Mouse (Mus musculus) liver, embryonic 15.5 days (tissue): ENCODE measurements around the gene Slc4a4. TPM values are rescaled to one million over a fixed set of nuclear protein-coding genes. Genes with fewer than 3 reads are reported as not detected.

ENCODE experiments used
- ATAC-seq: fragments of 200-750 bp; cut with Nextera tagmentation; 2 replicates; pipeline ENCODE4 v1.8.0; 2017; ENCODE audit warnings: moderate number of reproducible peaks, mild to moderate bottlenecking, moderate library complexity; ENCODE audit not compliant: insufficient read depth
- H3K27ac ChIP-seq: fragments of 300-500 bp; sonication (generic); replicated peaks from 2 replicates; pipeline ENCODE4 v1.5.1; 2015; ENCODE audit warnings: mild to moderate bottlenecking, inconsistent platforms
- H3K27me3 ChIP-seq: fragments of 300-500 bp; sonication (generic); 2 replicates; pipeline ENCODE4 v1.6.1; 2015; ENCODE audit warnings: mild to moderate bottlenecking, inconsistent platforms
- H3K36me3 ChIP-seq: fragments of 300-500 bp; sonication (generic); replicated peaks from 2 replicates; pipeline ENCODE4 v1.6.1; 2015; ENCODE audit warnings: moderate library complexity, mild to moderate bottlenecking, inconsistent platforms
- H3K4me1 ChIP-seq: fragments of 300-500 bp; sonication (generic); replicated peaks from 2 replicates; pipeline ENCODE4 v1.6.1; 2015; ENCODE audit warnings: inconsistent platforms
- H3K4me2 ChIP-seq: fragments of 300-500 bp; sonication (generic); 2 replicates; pipeline ENCODE4 v1.6.1; 2015; ENCODE audit warnings: moderate library complexity, mild to moderate bottlenecking, inconsistent platforms
- H3K4me3 ChIP-seq: fragments of 300-500 bp; sonication (generic); replicated peaks from 2 replicates; pipeline ENCODE4 v1.5.1; 2015; ENCODE audit warnings: mild to moderate bottlenecking, inconsistent platforms
- H3K9ac ChIP-seq: fragments of 300-500 bp; sonication (generic); 2 replicates; pipeline ENCODE4 v1.6.1; 2015; ENCODE audit warnings: moderate library complexity, mild to moderate bottlenecking, inconsistent platforms
- H3K9me3 ChIP-seq: fragments of 300-500 bp; sonication (generic); replicated peaks from 2 replicates; pipeline ENCODE4 v1.6.1; 2016; ENCODE audit warnings: inconsistent platforms
- WGBS: fragments of 180-500 bp; shearing (Covaris S2); methylation state at CpG from one replicate; pipeline ENCODE4 v1.1.7; 2015; ENCODE audit warnings: mixed read lengths; ENCODE audit not compliant: insufficient replicate concordance; 5-methylcytosine and 5-hydroxymethylcytosine counted together
- polyA plus RNA-seq: library from polyadenylated mRNA; unstranded; fragments of >200 nt; fragmentation: Nextera tagmentation; extraction: Ambion mirVana; gene quantifications from 2 replicates; pipeline ENCODE4 v1.2.1, GENCODE M21; 2015

Gene Slc4a4
- polyA plus RNA-seq, 1 experiment from 2014 or later = 0.62 TPM

GRCm38 (mm10) chr5:88916501-88916971 is 29.9 kb downstream of the Slc4a4 start:
- no peak overlapping the region for H3K4me3 ChIP-seq
- H3K4me2 ChIP-seq = no peak overlapping the region
- no peaks in the 10 kb centered on the region for H3K9me3 ChIP-seq
- no peaks in the 10 kb centered on the region for H3K27me3 ChIP-seq
- ATAC-seq = no peak
- no peaks in the 10 kb centered on the region; the same call in 1 of the 2 replicates for H3K4me1 ChIP-seq
- WGBS = 54% methylated on average over 9 of the region's 9 CpGs
- H3K27ac ChIP-seq = no peak overlapping the region
- no peak overlapping the region for H3K9ac ChIP-seq
- H3K36me3 ChIP-seq = no peaks in the 10 kb centered on the region

- no peak for ATAC-seq
- H3K27ac ChIP-seq = no peak overlapping the region
- no peaks in the 10 kb centered on the region; the same call in 1 of the 2 replicates for H3K4me1 ChIP-seq
- no peak overlapping the region for H3K4me2 ChIP-seq
- H3K36me3 ChIP-seq = no peaks in the 10 kb centered on the region
- H3K9ac ChIP-seq = no peak overlapping the region
- no peak overlapping the region for H3K4me3 ChIP-seq
- H3K9me3 ChIP-seq = no peaks in the 10 kb centered on the region
- no peaks in the 10 kb centered on the region for H3K27me3 ChIP-seq
- WGBS = 61% methylated on average over 3 of the region's 3 CpGs
Observed at GRCm38 (mm10) chr5:88917221-88917620, 30.6 kb downstream of the Slc4a4 start.

GRCm38 (mm10) chr5:88917630-88918029 is 31.0 kb downstream of the Slc4a4 start:
- no peak overlapping the region for H3K4me2 ChIP-seq
- no peaks in the 10 kb centered on the region for H3K27me3 ChIP-seq
- ATAC-seq = no peak
- no peak overlapping the region for H3K9ac ChIP-seq
- H3K9me3 ChIP-seq = no peaks in the 10 kb centered on the region
- H3K4me3 ChIP-seq = no peak overlapping the region
- no peaks in the 10 kb centered on the region; the same call in 1 of the 2 replicates for H3K4me1 ChIP-seq
- H3K27ac ChIP-seq = no peak overlapping the region
- no peaks in the 10 kb centered on the region for H3K36me3 ChIP-seq
- 62% methylated on average over 10 of the region's 10 CpGs for WGBS

GRCm38 (mm10) chr5:88918538-88918937 is 31.9 kb downstream of the Slc4a4 start:
- no peaks in the 10 kb centered on the region for H3K27me3 ChIP-seq
- H3K9me3 ChIP-seq = no peaks in the 10 kb centered on the region
- no peak overlapping the region for H3K9ac ChIP-seq
- no peaks in the 10 kb centered on the region for H3K36me3 ChIP-seq
- no peak overlapping the region for H3K4me2 ChIP-seq
- WGBS = 76% methylated on average over 9 of the region's 9 CpGs
- ATAC-seq = no peak
- H3K27ac ChIP-seq = no peak overlapping the region
- H3K4me1 ChIP-seq = no peaks in the 10 kb centered on the region; the same call in 1 of the 2 replicates
- H3K4me3 ChIP-seq = no peak overlapping the region

GRCm38 (mm10) chr5:88925576-88925975 is 39.0 kb downstream of the Slc4a4 start:
- H3K4me2 ChIP-seq = no peak overlapping the region
- no peaks in the 10 kb centered on the region for H3K4me1 ChIP-seq
- no peak overlapping the region for H3K9ac ChIP-seq
- H3K9me3 ChIP-seq = no peaks in the 10 kb centered on the region
- 77% methylated on average over 5 of the region's 5 CpGs for WGBS
- H3K4me3 ChIP-seq = no peak overlapping the region
- no peaks in the 10 kb centered on the region for H3K27me3 ChIP-seq
- H3K27ac ChIP-seq = no peak overlapping the region
- ATAC-seq = no peak
- no peaks in the 10 kb centered on the region for H3K36me3 ChIP-seq

GRCm38 (mm10) chr5:88928201-88928916 is 41.7 kb downstream of the Slc4a4 start:
- H3K4me1 ChIP-seq = no peaks in the 10 kb centered on the region
- WGBS = 30% methylated on average over 13 of the region's 13 CpGs
- H3K27ac ChIP-seq = no peak overlapping the region
- no peak overlapping the region for H3K4me3 ChIP-seq
- no peak for ATAC-seq
- H3K9me3 ChIP-seq = no peaks in the 10 kb centered on the region
- H3K36me3 ChIP-seq = no peaks in the 10 kb centered on the region
- H3K9ac ChIP-seq = no peak overlapping the region
- no peak overlapping the region for H3K4me2 ChIP-seq
- no peaks in the 10 kb centered on the region for H3K27me3 ChIP-seq

- 0 out of 2 replicates have a peak, but pooled peaks have one; percentile 34 for ATAC-seq
- no peak overlapping the region for H3K4me3 ChIP-seq
- H3K9ac ChIP-seq = no peak overlapping the region
- H3K4me1 ChIP-seq = no peaks in the 10 kb centered on the region
- H3K9me3 ChIP-seq = no peaks in the 10 kb centered on the region
- no peaks in the 10 kb centered on the region for H3K27me3 ChIP-seq
- H3K4me2 ChIP-seq = no peak overlapping the region
- H3K27ac ChIP-seq = no peak overlapping the region
- H3K36me3 ChIP-seq = no peaks in the 10 kb centered on the region
- WGBS = 65% methylated on average over 18 of the region's 18 CpGs
Observed at GRCm38 (mm10) chr5:88929392-88930094, 42.9 kb downstream of the Slc4a4 start.

GRCm38 (mm10) chr5:88930129-88930528 is 43.5 kb downstream of the Slc4a4 start:
- no peaks in the 10 kb centered on the region for H3K27me3 ChIP-seq
- ATAC-seq = no peak
- no peak overlapping the region for H3K27ac ChIP-seq
- no peaks in the 10 kb centered on the region for H3K4me1 ChIP-seq
- no peaks in the 10 kb centered on the region for H3K9me3 ChIP-seq
- no peak overlapping the region for H3K9ac ChIP-seq
- 70% methylated on average over 5 of the region's 5 CpGs for WGBS
- H3K4me2 ChIP-seq = no peak overlapping the region
- H3K4me3 ChIP-seq = no peak overlapping the region
- H3K36me3 ChIP-seq = no peaks in the 10 kb centered on the region

- 65% methylated on average over 11 of the region's 11 CpGs for WGBS
- no peak overlapping the region for H3K27ac ChIP-seq
- H3K36me3 ChIP-seq = no peaks in the 10 kb centered on the region
- no peak overlapping the region for H3K9ac ChIP-seq
- no peak overlapping the region for H3K4me2 ChIP-seq
- H3K27me3 ChIP-seq = no peaks in the 10 kb centered on the region
- no peaks in the 10 kb centered on the region for H3K9me3 ChIP-seq
- no peaks in the 10 kb centered on the region for H3K4me1 ChIP-seq
- no peak for ATAC-seq
- no peak overlapping the region for H3K4me3 ChIP-seq
Observed at GRCm38 (mm10) chr5:88930611-88931010, 44.0 kb downstream of the Slc4a4 start.

GRCm38 (mm10) chr5:88931176-88931575 is 44.6 kb downstream of the Slc4a4 start:
- H3K4me2 ChIP-seq = no peak overlapping the region
- no peak for ATAC-seq
- no peak overlapping the region for H3K4me3 ChIP-seq
- WGBS = 68% methylated on average over 9 of the region's 9 CpGs
- H3K4me1 ChIP-seq = no peaks in the 10 kb centered on the region
- H3K9ac ChIP-seq = no peak overlapping the region
- no peaks in the 10 kb centered on the region for H3K36me3 ChIP-seq
- no peak overlapping the region for H3K27ac ChIP-seq
- H3K9me3 ChIP-seq = no peaks in the 10 kb centered on the region
- H3K27me3 ChIP-seq = no peaks in the 10 kb centered on the region

- Histone ChIP-seq H3K9me3 (no peaks in the 10 kb centered on the region), H3K27me3 (no peaks in the 10 kb centered on the region), H3K27ac (no peak overlapping the region), H3K4me1 (no peaks in the 10 kb centered on the region), H3K36me3 (no peaks in the 10 kb centered on the region), H3K4me2 (no peak overlapping the region), H3K9ac (no peak overlapping the region), H3K4me3 (no peak overlapping the region)
- no peak for ATAC-seq
- 73% methylated on average over 7 of the region's 7 CpGs for WGBS
Observed at GRCm38 (mm10) chr5:88933454-88933853, 46.8 kb downstream of the Slc4a4 start.
